Mouse (Mus musculus) ZHBTc4 (cell line): ENCODE measurements around the gene Setd1b.

ENCODE experiments used
- DNase-seq: peaks from one replicate; pipeline ENCODE4 v3.0.0-alpha.2; 2011; ENCODE audit warnings: low read depth, low spot score

Gene Setd1b

GRCm38 (mm10) chr5:123142161-123143157 is at the start of gene Setd1b:
Gene Setd1b, plus strand, starts transcription at chr5:123142193.
- DNase-seq, result peak; percentile 62

- no peak for DNase-seq
Observed at GRCm38 (mm10) chr5:123093077-123093633, 48.8 kb upstream of the Setd1b start.

GRCm38 (mm10) chr5:123094238-123094991 is 47.6 kb upstream of the Setd1b start:
- DNase-seq, result no peak

- DNase-seq, result no peak
Observed at GRCm38 (mm10) chr5:123096299-123096698, 45.7 kb upstream of the Setd1b start.

GRCm38 (mm10) chr5:123098487-123098886 is 43.5 kb upstream of the Setd1b start:
- DNase-seq, result no peak

- DNase-seq, result no peak
Observed at GRCm38 (mm10) chr5:123102376-123102775, 39.6 kb upstream of the Setd1b start.

GRCm38 (mm10) chr5:123103556-123103955 is 38.4 kb upstream of the Setd1b start:
- no peak for DNase-seq

- no peak for DNase-seq
Observed at GRCm38 (mm10) chr5:123104769-123105168, 37.2 kb upstream of the Setd1b start.

GRCm38 (mm10) chr5:123109452-123110203 is 32.4 kb upstream of the Setd1b start:
- peak; percentile 56 for DNase-seq

GRCm38 (mm10) chr5:123110296-123110721 is 31.7 kb upstream of the Setd1b start:
- DNase-seq, result no peak

GRCm38 (mm10) chr5:123114109-123114508 is 27.9 kb upstream of the Setd1b start:
- no peak for DNase-seq

GRCm38 (mm10) chr5:123114924-123115323 is 27.1 kb upstream of the Setd1b start:
- peak; percentile 57 for DNase-seq

GRCm38 (mm10) chr5:123116080-123116479 is 25.9 kb upstream of the Setd1b start:
- DNase-seq, result no peak

GRCm38 (mm10) chr5:123117257-123117656 is 24.7 kb upstream of the Setd1b start:
- DNase-seq, result peak; percentile 88

GRCm38 (mm10) chr5:123117773-123118172 is 24.2 kb upstream of the Setd1b start:
- no peak for DNase-seq

- DNase-seq, result no peak
Observed at GRCm38 (mm10) chr5:123118826-123119225, 23.2 kb upstream of the Setd1b start.

GRCm38 (mm10) chr5:123120624-123121215 is 21.3 kb upstream of the Setd1b start:
- DNase-seq, result peak; percentile 61

- DNase-seq, result peak; percentile 72
Observed at GRCm38 (mm10) chr5:123122181-123122580, 19.8 kb upstream of the Setd1b start.

- DNase-seq, result no peak
Observed at GRCm38 (mm10) chr5:123125105-123125504, 16.9 kb upstream of the Setd1b start.

GRCm38 (mm10) chr5:123125638-123126406 is 16.2 kb upstream of the Setd1b start:
- no peak for DNase-seq
